Mouse (Mus musculus): ENCODE measurements around the gene Trnt1. TPM values are rescaled to one million over a fixed set of nuclear protein-coding genes. Genes with fewer than 3 reads are reported as not detected.

The Trnt1 gene
- polyA plus RNA-seq (2017; shearing (Covaris generic)) = 10 to 100 TPM; 67.4 to 67.8 TPM

GRCm38 (mm10) chr6:106768640-106769289, at the start of gene Trnt1:
Gene Trnt1 (plus strand): TSS chr6:106769120.

GRCm38 (mm10) chr6:106748887-106749388, 20.0 kb upstream of the Trnt1 start, which contains the start of gene Il5ra:
Gene Il5ra (minus strand): TSS chr6:106749037.

GRCm38 (mm10) chr6:106799333-106800226, 30.7 kb downstream of the Trnt1 start, which contains the start of gene Crbn:
Gene Crbn (minus strand): TSS chr6:106800077.

Other genes with a start within 250 kb of the Trnt1 start
- gene Il5ra, start 20.1 kb upstream of the Trnt1 start, polyA plus RNA-seq (2017; shearing (Covaris generic)) = under 1 TPM in 1 of 2 experiments, not detected in 1; 0.23 TPM
- 100 to 1,000 TPM; 136 to 143 TPM for gene Crbn, start 31.0 kb downstream of the Trnt1 start, polyA plus RNA-seq (2017; shearing (Covaris generic))